18 mouse cellular contexts compared by ENCODE assay signal in the genomic region with DNA sequence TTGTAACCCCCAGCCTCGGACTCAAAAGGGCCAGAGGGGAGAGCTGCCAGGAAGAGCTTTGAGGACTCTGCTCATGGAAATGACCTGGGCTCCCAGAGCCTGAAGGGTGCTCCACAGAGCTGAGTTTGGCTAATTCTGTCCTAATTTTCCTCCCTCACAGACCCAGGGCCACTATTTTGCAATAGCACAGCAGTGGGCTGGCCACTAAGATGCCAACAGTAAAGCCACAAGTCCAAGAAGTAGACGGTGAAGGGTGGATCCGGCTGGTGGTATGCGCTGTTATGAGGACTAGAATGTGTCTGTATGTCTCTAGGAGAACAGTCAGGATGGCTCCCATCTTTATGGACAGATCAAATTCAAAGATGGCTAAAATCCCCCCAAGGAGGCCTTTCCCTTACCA. TPM values are rescaled to one million over a fixed set of nuclear protein-coding genes. Genes with fewer than 3 reads are reported as not detected.
"Had no signal": no experiment of that assay in that cellular context is flagged by ENCODE, and none has a peak within 500 bp of the region (broad histone marks: within the 10 kb centered on the region; RNA-seq: fewer than 3 reads in every experiment).

No protein-coding gene starts in this region.

- H3K27me3 ChIP-seq: midbrain, embryonic 13.5 days; midbrain, embryonic 15.5 days; neural tube, embryonic 12.5 days; stomach, embryonic 15.5 days had no signal

- H3K27ac ChIP-seq: midbrain, embryonic 13.5 days; midbrain, embryonic 15.5 days; neural tube, embryonic 12.5 days; stomach, embryonic 15.5 days; stomach, postnatal 0 days had no signal

- H3K4me1 ChIP-seq: midbrain, embryonic 13.5 days; midbrain, embryonic 15.5 days; neural tube, embryonic 12.5 days; stomach, embryonic 15.5 days had no signal

- H3K9ac ChIP-seq: lung, embryonic 14.5 days; midbrain, embryonic 13.5 days; midbrain, embryonic 15.5 days; neural tube, embryonic 12.5 days; stomach, embryonic 15.5 days had no signal

- ATAC-seq: midbrain, embryonic 13.5 days; midbrain, embryonic 15.5 days had no signal

- H3K4me2 ChIP-seq: lung, embryonic 14.5 days; midbrain, embryonic 11.5 days; midbrain, embryonic 13.5 days; midbrain, embryonic 15.5 days; neural tube, embryonic 12.5 days; stomach, embryonic 15.5 days had no signal

- H3K9me3 ChIP-seq: megakaryocyte, embryonic 14.5 days; midbrain, embryonic 13.5 days; midbrain, embryonic 15.5 days; neural tube, embryonic 12.5 days; stomach, embryonic 15.5 days had no signal

- H3K4me3 ChIP-seq: megakaryocyte, embryonic 14.5 days; midbrain, embryonic 13.5 days; midbrain, embryonic 15.5 days; neural tube, embryonic 12.5 days; stomach, embryonic 15.5 days had no signal

- DNase-seq: lung, adult 18-20 months; lung, embryonic 14.5 days; lung, postnatal 10 days; lung, postnatal 4 days; right cerebral cortex, postnatal 14 days; thymus, adult 2 months; thymus, postnatal 25 days; thymus, postnatal 4 days had no signal

- H3K36me3 ChIP-seq: midbrain, embryonic 13.5 days; midbrain, embryonic 15.5 days; neural tube, embryonic 12.5 days; stomach, embryonic 15.5 days had no signal

RNA-seq across cellular contexts. Expression of a gene that starts 12.0 kb away (rescaled TPM):
- total RNA-seq: midbrain, postnatal 0 days had no signal
- polyA plus RNA-seq: testis, adult 2 months; urinary bladder, adult 2 months had no signal
